Mouse (Mus musculus) C2C12 (cell line): ENCODE measurements around the gene Ubac1.

Experiments used
- CEBPB ChIP-seq: IDR thresholded peaks from one replicate; pipeline ENCODE4 v1.6.1; 2011; ENCODE audit warnings: low read depth, mild to moderate bottlenecking, control low read depth, moderate library complexity
- CTCF ChIP-seq: IDR thresholded peaks from one replicate; pipeline ENCODE4 v1.5.1; 2011; ENCODE audit not compliant: control insufficient read depth, insufficient read depth, insufficient read length
- FOSL1 ChIP-seq: IDR thresholded peaks from one replicate; pipeline ENCODE4 v1.8.0; 2011; ENCODE audit warnings: mild to moderate bottlenecking, low read length; ENCODE audit not compliant: poor library complexity, insufficient read depth, severe bottlenecking
- MAX ChIP-seq: IDR thresholded peaks from one replicate; pipeline ENCODE4 v1.6.1; 2011; ENCODE audit warnings: mild to moderate bottlenecking, control low read depth
- USF1 ChIP-seq: IDR thresholded peaks from one replicate; pipeline ENCODE4 v1.6.1; 2011; ENCODE audit warnings: low read depth, mild to moderate bottlenecking, control low read depth, moderate library complexity

- TF ChIP-seq CTCF: no peak
- TF ChIP-seq CEBPB: no peak
- no peak for TF ChIP-seq USF1
- TF ChIP-seq FOSL1: no peak
- no peak for TF ChIP-seq MAX
These were observed 7.9 kb downstream of the Ubac1 start for GRCm38 (mm10) chr2:26013674-26014073.
